Mouse (Mus musculus): ENCODE measurements around the gene Sf3b3.
"Not testable (repeated sequence)": the region's sequence is repeated elsewhere in the genome, so short reads cannot be mapped to it uniquely, and the experiment has no call there.

Sf3b3 gene

GRCm38 (mm10) chr8:110846405-110847170 is at the start of gene Sf3b3, which contains the start of gene Cog4:
Sf3b3 (minus strand) TSS chr8:110846787.
Cog4 (plus strand) TSS chr8:110846600.
- peak; percentile 84 to 92 for DNase-seq (ENCODE audit: low spot score in 2 of 2)

GRCm38 (mm10) chr8:110895812-110896211 is 49.2 kb upstream of the Sf3b3 start:
- DNase-seq (ENCODE audit: low spot score in 2 of 2) = no peak

- no peak for DNase-seq (ENCODE audit: low spot score in 2 of 2)
Measured at GRCm38 (mm10) chr8:110895254-110895653, 48.7 kb upstream of the Sf3b3 start.

GRCm38 (mm10) chr8:110894851-110895250 is 48.3 kb upstream of the Sf3b3 start:
- DNase-seq (ENCODE audit: low spot score in 2 of 2) = no peak

GRCm38 (mm10) chr8:110892913-110893312 is 46.3 kb upstream of the Sf3b3 start:
- DNase-seq (ENCODE audit: low spot score in 2 of 2) = no peak

DNA sequence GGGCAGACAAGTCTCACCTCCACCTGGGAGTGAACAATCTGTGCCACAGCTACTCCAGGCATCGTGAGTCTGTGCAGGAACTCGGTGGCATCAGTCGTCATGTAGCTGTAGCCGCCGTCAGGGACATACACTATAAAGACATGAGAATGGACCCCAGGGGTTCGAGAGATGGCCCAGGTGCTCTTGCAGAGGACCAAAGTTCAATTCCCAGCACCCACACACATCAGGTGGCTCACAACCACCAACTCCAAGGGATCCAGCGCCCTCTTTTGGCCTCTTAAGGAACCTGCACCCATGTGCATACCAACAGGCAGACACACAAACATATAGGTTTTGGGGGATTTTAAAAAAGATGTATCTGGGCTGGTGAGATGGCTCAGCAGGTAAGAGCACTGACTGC is 45.5 kb upstream of the Sf3b3 start:
- DNase-seq (ENCODE audit: low spot score in 2 of 2) = no peak

GRCm38 (mm10) chr8:110889904-110890470 is 43.4 kb upstream of the Sf3b3 start:
- no peak for DNase-seq (ENCODE audit: low spot score in 2 of 2)

- no peak for DNase-seq (ENCODE audit: low spot score in 2 of 2)
Measured at GRCm38 (mm10) chr8:110888860-110889259, 42.3 kb upstream of the Sf3b3 start.

DNA sequence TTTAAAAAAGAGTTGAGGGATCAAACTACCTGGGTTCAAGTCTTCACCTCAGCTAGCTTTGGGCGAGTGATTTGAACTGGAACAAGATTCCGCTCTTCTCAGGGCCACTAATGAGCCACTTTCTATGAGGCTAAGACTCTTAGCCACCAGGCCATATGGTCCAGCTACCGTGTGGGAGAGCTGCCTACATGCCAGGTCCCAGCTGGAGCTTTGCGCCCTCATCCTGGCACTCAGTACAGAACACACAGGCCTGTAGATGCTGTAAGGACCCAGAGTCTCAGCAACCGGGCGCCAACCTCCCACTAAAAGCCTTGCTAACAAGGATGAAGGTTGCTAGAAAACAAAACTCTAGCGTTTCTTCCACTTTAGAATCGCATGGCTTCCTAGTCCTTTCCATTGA is 41.9 kb upstream of the Sf3b3 start:
- no peak for DNase-seq (ENCODE audit: low spot score in 2 of 2)

DNA sequence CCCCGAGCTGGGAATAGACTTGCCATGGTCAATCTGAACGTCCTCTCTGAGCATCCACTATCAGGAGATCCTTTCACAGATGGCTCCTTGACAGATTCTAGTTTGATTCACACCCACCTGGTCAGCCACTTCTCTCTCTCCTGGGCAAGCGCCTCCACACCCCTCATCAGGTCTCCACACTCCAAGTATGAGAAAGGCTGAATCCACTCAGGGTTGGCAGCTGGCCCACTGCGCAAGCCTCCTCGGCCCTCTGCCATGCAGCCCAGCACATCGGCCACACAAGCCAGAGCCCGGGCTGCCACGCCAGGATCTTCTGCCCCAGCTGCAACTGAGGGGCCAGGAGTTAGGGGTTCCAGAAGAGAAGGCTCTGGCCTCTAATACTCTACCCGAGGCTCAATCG is 41.0 kb upstream of the Sf3b3 start:
- DNase-seq (ENCODE audit: low spot score in 2 of 2) = no peak

- DNase-seq (ENCODE audit: low spot score in 2 of 2) = no peak
Measured at GRCm38 (mm10) chr8:110886634-110887033, 40.0 kb upstream of the Sf3b3 start.

DNA sequence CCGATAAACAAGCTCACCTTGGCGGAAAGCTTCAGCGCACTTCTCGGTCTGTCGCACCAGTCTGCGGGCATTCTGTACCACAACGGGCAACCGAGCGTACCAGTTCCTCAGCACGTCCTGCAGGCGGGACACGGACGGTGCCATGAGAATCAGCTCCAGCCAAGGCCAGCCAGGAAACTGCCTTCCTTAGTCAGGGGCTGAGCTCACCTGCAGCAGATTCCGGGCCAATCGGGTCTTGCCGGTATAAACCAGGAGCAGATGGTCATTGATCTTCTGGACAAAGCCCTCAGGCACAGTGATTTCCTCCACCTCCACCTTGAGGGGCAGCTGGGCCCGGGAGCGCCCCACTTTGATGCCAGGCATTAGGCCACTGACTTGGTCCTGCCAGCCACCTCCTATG is 37.2 kb upstream of the Sf3b3 start:
- DNase-seq (ENCODE audit: low spot score in 2 of 2) = no peak

DNA sequence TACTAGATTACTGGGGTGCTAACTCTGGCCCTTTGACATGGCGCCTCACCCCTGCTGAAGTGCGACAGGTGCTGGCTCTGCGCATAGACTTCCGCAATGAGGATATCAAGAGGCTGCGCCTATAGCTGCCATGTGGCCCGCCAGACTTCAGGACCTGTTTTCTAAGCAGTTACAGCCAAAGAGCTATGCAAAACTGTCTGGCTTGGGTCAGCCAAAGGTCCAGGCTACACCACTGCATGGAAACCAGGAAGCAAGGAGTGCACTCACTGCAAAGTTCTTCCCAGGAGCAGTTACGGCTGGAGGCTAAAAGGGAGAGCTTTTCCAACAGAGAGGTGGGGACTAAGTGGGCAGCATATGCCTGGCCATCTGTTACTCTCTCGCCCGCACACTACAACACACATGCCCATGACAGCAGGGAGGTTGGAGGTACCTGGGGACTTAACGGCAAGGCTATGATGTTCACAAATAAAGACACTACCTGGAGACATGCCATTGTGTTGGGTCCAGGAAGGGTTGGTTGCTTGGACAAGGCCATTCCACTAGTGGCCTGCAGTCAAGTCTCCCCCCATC is 35.2 kb upstream of the Sf3b3 start:
- no peak for DNase-seq (ENCODE audit: low spot score in 2 of 2)

DNA sequence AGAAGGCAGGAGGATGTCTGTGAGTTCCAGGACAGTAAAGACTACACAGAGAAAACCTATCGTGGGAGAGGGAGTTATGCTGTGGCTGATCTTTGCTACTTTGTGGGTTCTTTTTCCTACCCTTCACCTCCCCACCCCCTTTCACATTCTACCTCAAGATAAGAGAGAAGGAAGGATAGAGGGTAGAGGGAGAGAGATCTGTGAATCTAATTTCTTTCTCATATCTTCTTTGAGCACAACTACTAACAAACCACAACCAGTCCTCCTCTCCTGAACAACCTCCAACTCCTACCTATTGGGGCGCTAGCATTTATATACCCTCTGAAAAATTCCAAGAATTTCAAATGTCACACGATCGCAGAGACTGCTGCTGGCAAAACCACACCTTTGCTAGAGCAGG is 31.3 kb upstream of the Sf3b3 start:
- no peak for DNase-seq (ENCODE audit: low spot score in 2 of 2)

DNA sequence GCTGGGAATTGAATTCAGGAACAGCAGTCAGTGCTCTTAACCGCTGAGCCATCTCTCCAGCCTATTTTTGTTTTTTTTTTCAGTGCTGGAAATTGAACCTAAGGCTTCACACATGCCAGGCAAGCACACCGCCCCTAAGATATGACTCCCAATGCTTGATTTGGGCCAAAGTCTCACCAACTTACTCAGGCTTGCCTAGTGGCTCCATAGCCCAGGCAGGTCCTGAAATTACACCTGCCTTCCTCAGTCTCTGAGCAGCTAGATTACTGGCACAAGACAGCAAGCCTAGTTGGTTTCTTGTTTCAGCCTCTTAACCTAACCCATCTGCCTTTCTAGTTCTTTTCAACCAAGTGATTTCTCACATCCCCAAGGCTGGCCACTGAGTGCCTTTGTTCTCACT is 23.9 kb upstream of the Sf3b3 start:
- no peak for DNase-seq (ENCODE audit: low spot score in 2 of 2)

DNA sequence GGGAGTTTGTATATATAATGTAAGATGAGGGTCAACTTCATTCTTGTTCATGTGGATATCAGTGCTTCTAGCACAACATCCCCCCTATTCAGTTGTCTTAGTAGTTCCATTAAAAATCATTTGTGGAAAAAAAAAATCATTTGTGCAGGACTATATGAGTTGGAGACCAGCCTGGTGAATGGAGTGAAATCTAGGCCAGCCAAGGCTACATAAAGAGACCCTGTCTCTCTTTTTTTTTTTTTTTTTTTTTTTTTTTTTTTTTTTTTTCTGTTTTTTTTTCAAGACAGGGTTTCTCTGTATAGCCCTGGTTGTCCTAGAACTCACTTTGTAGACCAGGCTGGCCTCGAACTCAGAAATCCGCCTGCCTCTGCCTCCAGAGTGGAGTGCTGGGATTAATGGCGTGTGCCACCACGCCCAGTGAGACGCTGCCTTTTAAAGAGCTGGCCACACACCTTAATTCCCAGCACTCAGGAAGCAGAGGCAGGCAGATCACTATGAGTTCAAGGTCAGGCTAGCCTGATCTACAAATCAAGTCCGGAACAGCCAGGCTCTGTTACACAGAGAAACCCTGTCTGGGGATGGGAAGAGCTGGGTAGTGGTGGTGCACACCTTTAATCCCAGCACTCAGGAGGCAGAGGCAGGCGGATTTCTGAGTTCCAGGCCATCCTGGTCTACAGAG is 14.9 kb upstream of the Sf3b3 start:
- DNase-seq (ENCODE audit: low spot score in 2 of 2) = not testable (repeated sequence)

DNA sequence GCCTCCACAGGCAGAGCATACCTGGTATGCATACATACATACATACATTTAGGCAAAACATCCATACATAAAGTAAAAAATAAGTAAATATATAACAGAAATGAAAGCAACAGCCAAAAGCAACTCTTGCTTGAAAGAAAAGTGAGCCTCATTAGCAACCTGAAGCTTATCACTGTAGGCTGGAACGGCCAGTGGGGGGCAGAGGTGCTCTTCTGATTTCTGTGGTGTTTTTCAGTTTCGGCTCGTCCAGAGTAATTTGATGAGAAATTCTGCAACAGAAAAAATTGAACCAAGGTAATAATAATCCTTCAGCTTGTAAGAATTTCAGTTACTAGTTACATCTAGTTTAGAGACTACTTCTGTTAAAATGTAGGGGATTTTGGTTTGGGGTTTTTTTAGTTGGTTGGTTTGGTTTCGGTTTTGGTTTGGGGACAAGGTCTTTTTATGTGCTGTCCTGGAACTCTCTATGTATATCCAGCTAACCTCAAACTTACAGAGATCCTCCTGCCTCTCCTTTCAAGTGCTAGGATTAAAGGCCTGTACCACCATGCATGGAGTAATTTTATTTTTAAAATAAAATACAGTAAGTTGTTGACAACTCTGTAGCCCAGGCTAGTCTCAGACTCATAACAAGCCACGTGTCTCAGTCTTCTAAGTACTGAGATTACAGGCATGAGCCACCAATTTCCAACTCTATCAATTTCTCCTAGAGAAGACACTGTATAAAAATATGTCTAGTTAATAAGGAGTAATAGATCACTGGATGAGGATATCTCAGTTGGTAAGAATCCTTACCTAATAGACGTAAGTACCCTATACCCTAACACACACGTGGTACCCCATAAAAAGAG is 13.3 kb upstream of the Sf3b3 start:
- no peak for DNase-seq (ENCODE audit: low spot score in 2 of 2)

- DNase-seq (ENCODE audit: low spot score in 2 of 2) = no peak
Measured at GRCm38 (mm10) chr8:110856760-110857461, 10.3 kb upstream of the Sf3b3 start.

DNA sequence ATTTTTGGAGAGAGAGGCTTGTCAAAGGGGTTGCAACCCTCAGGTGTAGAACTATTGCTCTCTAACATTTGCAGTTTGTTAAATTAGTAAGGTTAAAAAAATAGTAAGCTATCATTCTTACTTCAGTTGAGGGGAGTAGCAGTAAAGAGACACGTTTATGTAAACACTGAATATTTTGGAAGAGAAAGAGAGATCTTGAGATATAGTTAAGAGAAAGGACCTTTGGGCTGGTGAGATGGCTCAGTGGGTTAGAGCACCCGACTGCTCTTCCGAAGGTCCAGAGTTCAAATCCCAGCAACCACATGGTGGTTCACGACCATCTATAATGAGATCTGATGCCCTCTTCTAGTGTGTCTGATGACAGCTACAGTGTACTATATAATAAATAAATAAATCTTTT is 9.5 kb upstream of the Sf3b3 start:
- DNase-seq (ENCODE audit: low spot score in 2 of 2) = not testable (repeated sequence)

GRCm38 (mm10) chr8:110851186-110851585 is 4.6 kb upstream of the Sf3b3 start:
- no peak for DNase-seq (ENCODE audit: low spot score in 2 of 2)

All from heart, adult 9 months (tissue).